Comparison of ENCODE assay signal across 1 mouse cellular context in the genomic region with DNA sequence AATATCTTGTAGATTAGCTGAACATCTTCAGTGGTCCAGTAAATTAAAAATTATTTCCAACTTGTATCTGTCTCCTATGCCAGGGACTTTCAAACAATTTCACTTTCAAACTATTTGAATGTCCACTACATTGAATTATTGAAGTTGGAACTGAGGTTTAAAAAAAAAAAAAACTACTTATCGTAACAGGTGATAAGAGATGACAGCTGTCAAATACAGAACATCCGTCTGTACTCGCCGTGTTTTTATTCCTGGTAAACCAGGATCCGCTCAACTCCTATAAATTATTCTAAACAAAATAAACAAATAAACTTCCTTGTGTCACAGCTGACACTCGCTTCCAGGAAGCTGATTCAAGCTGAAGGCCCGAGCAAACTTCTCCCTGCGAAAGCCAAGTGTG.
TF ChIP-seq lines count a peak whose summit lies in the region.

No protein-coding gene starts in this region.

TF ChIP-seq in MEL, 35 proteins besides CTCF, POLR2A, EP300 and RAD21 (continued from another document):
- TF ChIP-seq ZNF384 (IDR thresholded peaks at IDR 0.05; ENCODE audit: low read depth, low read length): peak; percentile 94
